Mouse (Mus musculus) heart, adult 8-10 months (tissue): ENCODE measurements around the gene Lrfn4. TPM values are rescaled to one million over a fixed set of nuclear protein-coding genes. Genes with fewer than 3 reads are reported as not detected.
"Not testable (repeated sequence)": the region's sequence is repeated elsewhere in the genome, so short reads cannot be mapped to it uniquely, and the experiment has no call there.

Source experiments
- DNase-seq: peaks from one replicate; pipeline ENCODE4 v3.0.0; 2022; ENCODE audit warnings: low spot score
- total RNA-seq, 4 experiments: library from RNA; stranded (reverse); gene quantifications; 2 replicates each; pipeline ENCODE4 v1.2.4; 2022

Gene Lrfn4
- total RNA-seq, 4 experiments from 2014 or later: 5.7 to 7.8 (median 7.1) TPM

- DNase-seq: no peak
Measured at GRCm38 (mm10) chr19:4612181-4612961, 3.1 kb downstream of the Lrfn4 start.

GRCm38 (mm10) chr19:4610109-4610508 lies 5.4 kb downstream of the Lrfn4 start:
- DNase-seq: peak; percentile 36

- no peak for DNase-seq
Measured at GRCm38 (mm10) chr19:4608511-4608910, 7.0 kb downstream of the Lrfn4 start.

- DNase-seq: no peak
Measured at GRCm38 (mm10) chr19:4607406-4607805, 8.1 kb downstream of the Lrfn4 start.

- no peak for DNase-seq
Measured at GRCm38 (mm10) chr19:4605654-4606053, 9.8 kb downstream of the Lrfn4 start.

GRCm38 (mm10) chr19:4603801-4604723 lies 11.4 kb downstream of the Lrfn4 start:
- no peak for DNase-seq

- DNase-seq: no peak
Measured at GRCm38 (mm10) chr19:4602459-4602858, 13.0 kb downstream of the Lrfn4 start.

GRCm38 (mm10) chr19:4596071-4596470 lies 19.4 kb downstream of the Lrfn4 start:
- no peak for DNase-seq

- DNase-seq: no peak
Measured at GRCm38 (mm10) chr19:4593792-4594522, 21.5 kb downstream of the Lrfn4 start.

GRCm38 (mm10) chr19:4590025-4590424 lies 25.4 kb downstream of the Lrfn4 start:
- no peak for DNase-seq

- no peak for DNase-seq
Measured at GRCm38 (mm10) chr19:4589081-4589480, 26.4 kb downstream of the Lrfn4 start.

GRCm38 (mm10) chr19:4588430-4588829 lies 27.0 kb downstream of the Lrfn4 start:
- DNase-seq: no peak

GRCm38 (mm10) chr19:4587426-4587825 lies 28.0 kb downstream of the Lrfn4 start:
- DNase-seq: no peak

GRCm38 (mm10) chr19:4586783-4587182 lies 28.7 kb downstream of the Lrfn4 start:
- DNase-seq: not testable (repeated sequence)

GRCm38 (mm10) chr19:4583856-4584255 lies 31.6 kb downstream of the Lrfn4 start:
- no peak for DNase-seq

- DNase-seq: no peak
Measured at GRCm38 (mm10) chr19:4579296-4579695, 36.2 kb downstream of the Lrfn4 start.

GRCm38 (mm10) chr19:4578799-4579198 lies 36.7 kb downstream of the Lrfn4 start:
- DNase-seq: peak; percentile 70

GRCm38 (mm10) chr19:4573241-4573640 lies 42.2 kb downstream of the Lrfn4 start:
- DNase-seq: no peak

GRCm38 (mm10) chr19:4572467-4572866 lies 43.0 kb downstream of the Lrfn4 start:
- no peak for DNase-seq

GRCm38 (mm10) chr19:4572061-4572460 lies 43.4 kb downstream of the Lrfn4 start:
- no peak for DNase-seq

- no peak for DNase-seq
Measured at GRCm38 (mm10) chr19:4571658-4572057, 43.8 kb downstream of the Lrfn4 start.

GRCm38 (mm10) chr19:4570815-4571214 lies 44.7 kb downstream of the Lrfn4 start:
- DNase-seq: no peak
